Mouse (Mus musculus) MEL (cell line): ENCODE measurements around the gene Cmtm3.
"Not testable (repeated sequence)": the region's sequence is repeated elsewhere in the genome, so short reads cannot be mapped to it uniquely, and the experiment has no call there.

Experiments used
- CHD2 ChIP-seq: IDR thresholded peaks from 2 replicates; pipeline ENCODE4 v1.6.1; 2011; ENCODE audit warnings: low read length, improper control_type of control experiment
- CTCF ChIP-seq, 3 experiments: IDR thresholded peaks in 2 of 3; conservative IDR thresholded peaks in 1 of 3; 2 replicates each; pipeline ENCODE4 v1.5.1; 2011 to 2012; ENCODE audit warnings: low read length in 3 of 3, low read depth in 2 of 3, mild to moderate bottlenecking in 2 of 3, improper control_type of control experiment in 1 of 3, inconsistent platforms in 1 of 3, mixed read lengths in 1 of 3, moderate library complexity in 1 of 3; ENCODE audit not compliant: control insufficient read depth in 1 of 3, insufficient read depth in 1 of 3, poor library complexity in 1 of 3, severe bottlenecking in 1 of 3
- EP300 ChIP-seq, 2 experiments: IDR thresholded peaks; 2 replicates each; pipeline ENCODE4 v1.6.1; 2011; ENCODE audit warnings: improper control_type of control experiment in 2 of 2, low read length in 2 of 2, low read depth in 1 of 2, mild to moderate bottlenecking in 1 of 2
- NELFE ChIP-seq: IDR thresholded peaks from 2 replicates; pipeline ENCODE4 v1.6.1; 2011; ENCODE audit warnings: low read depth, low read length, improper control_type of control experiment
- POLR2A ChIP-seq, 2 experiments: IDR thresholded peaks; 2 replicates each; pipeline ENCODE4 v1.6.1; 2011 to 2012; ENCODE audit warnings: low read length in 2 of 2, mild to moderate bottlenecking in 2 of 2, control low read depth in 1 of 2, improper control_type of control experiment in 1 of 2, low read depth in 1 of 2, moderate library complexity in 1 of 2; ENCODE audit not compliant: control insufficient read depth in 1 of 2, insufficient read depth in 1 of 2, poor library complexity in 1 of 2
- TBP ChIP-seq: IDR thresholded peaks from 2 replicates; pipeline ENCODE4 v1.8.0; 2011; ENCODE audit warnings: low read depth, low read length, improper control_type of control experiment

DNA sequence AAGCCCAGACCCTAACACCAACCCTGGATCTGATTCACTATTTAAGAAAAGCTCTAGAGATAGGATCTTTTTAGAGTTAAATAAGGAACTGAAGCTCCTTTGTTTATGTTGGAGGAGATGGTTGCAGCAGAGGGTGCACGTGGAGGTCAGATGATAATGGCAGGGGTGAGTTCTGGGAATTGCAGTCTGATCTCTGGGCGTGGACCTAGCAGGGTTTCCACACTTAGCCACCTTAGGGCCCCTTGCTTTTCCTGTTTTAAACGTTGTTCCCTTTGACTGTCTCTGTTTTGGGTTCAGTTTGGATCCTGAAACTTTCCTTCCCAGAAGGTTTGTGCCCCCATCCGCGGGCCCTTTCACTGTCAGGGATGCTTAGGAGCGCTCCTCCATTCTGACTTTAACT is 30.9 kb upstream of the Cmtm3 start:
- TF ChIP-seq CHD2; EP300 (IDR thresholded peaks at IDR 0.05; ENCODE audit: low read depth in 1 of 2, low read length in 2 of 2); TBP; NELFE; CTCF (IDR thresholded peaks at IDR 0.05 in 2 of 3, conservative IDR thresholded peaks at IDR 0.05 in 1 of 3; ENCODE audit: control insufficient read depth in 1 of 3, insufficient read depth in 1 of 3, low read depth in 2 of 3, low read length in 3 of 3, poor library complexity in 1 of 3, severe bottlenecking in 1 of 3); POLR2A (IDR thresholded peaks at IDR 0.05; ENCODE audit: control insufficient read depth in 1 of 2, insufficient read depth in 1 of 2, low read depth in 1 of 2, low read length in 2 of 2, poor library complexity in 1 of 2): not testable (repeated sequence)
